Mouse (Mus musculus) CH12F3 (cell line): ENCODE data around the gene Clspn.
"Not testable (repeated sequence)": the region's sequence is repeated elsewhere in the genome, so short reads cannot be mapped to it uniquely, and the experiment has no call there.

Experiments
- in situ Hi-C: fragments of 300-500 bp; cut with MboI; formaldehyde crosslinking; loops from 2 replicates; pipeline ENCODE4 v1.14.3; 2020; ENCODE audit warnings: low sequenced_read_pairs

Gene Clspn

GRCm38 (mm10) chr4:126556809-126557711 lies at the start of gene Clspn:
Clspn (plus strand) TSS chr4:126556935.
- in situ Hi-C loops, result no loop called here

- in situ Hi-C loops, result no loop called here
These were observed 48.4 kb upstream of the Clspn start for GRCm38 (mm10) chr4:126508110-126508899.

DNA sequence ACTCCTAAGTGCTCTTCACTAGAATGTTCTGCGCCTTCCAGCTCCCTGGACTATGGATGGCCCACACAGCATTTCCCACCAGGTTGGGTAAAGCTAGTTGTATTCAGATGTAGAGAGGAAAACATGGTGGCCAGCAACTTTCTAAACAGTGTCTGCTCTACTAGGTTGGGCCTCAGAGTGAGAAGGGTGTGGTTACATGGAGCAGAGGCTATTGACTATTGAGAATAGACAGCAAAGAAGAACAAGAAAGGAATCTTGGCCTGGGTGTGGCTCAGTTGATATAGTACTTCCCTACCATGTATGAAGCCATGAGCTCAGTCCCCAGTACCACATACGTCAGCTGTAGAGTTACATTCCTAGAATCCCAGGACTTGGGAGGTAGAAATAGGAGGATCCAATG lies 47.7 kb upstream of the Clspn start:
- in situ Hi-C loops, result no loop called here

DNA sequence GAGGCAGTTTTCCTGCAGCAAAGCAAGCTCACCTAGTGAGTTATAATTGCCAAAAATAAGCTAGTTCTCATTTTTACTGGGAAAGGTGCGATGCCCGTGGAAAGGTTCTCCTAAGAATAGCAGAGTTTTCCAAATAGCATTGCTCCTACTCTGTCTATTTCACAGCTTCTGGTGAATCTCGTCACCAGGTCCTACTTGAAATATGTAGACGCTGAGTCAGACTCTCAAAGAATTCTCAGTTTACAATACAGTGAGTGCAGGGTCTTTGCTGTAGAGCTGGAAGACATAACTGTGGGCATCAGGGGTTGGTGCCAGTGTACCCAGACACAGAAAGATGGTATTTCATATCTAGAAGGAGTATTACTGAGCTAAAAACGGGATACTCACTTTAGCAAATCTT lies 45.7 kb upstream of the Clspn start:
- in situ Hi-C loops, result no loop called here

- in situ Hi-C loops, result no loop called here
These were observed 44.2 kb upstream of the Clspn start for GRCm38 (mm10) chr4:126512308-126513066.

DNA sequence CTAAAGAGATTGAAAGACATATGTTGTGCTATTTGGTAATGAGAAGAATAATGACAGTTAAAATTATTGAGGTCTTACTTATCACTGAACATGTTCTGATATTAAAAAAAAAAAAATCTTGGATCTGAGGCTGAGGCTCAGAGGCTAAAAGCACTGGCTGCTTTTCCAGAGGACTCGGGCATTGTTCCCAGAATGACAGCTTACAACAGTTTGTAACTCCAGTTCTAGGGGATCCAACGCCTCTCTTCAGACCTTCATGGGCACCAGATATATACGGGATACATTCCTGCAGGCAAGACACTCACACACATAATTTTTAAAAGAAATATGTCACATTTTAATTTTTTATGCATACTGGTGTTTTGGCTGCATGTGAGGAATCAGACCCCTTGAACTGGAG lies 30.6 kb upstream of the Clspn start:
- in situ Hi-C loops, result no loop called here

DNA sequence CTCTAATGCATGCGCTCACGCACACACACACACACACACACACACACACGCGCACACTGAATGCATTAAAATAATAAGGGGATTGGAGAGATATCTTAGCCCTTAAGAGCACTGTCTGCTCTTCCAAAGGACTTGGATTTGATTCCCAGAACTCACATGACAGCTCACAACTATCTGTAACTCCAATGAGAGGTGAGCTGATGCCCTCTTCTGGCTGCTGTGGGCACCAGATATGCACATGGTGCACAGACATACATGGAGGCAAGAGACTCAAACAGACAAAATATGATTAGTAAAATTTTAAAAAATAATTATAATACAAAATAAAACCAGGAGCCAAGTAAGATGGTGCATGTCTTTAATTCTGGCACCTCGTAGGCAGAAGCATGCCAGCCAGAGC lies 29.9 kb upstream of the Clspn start:
- in situ Hi-C loops, result no loop called here

GRCm38 (mm10) chr4:126532292-126532691 lies 24.4 kb upstream of the Clspn start:
- in situ Hi-C loops, result no loop called here

- in situ Hi-C loops, result no loop called here
These were observed 23.7 kb upstream of the Clspn start, which contains the start of gene Ago4 for GRCm38 (mm10) chr4:126532827-126533728. Ago4 (minus strand) TSS chr4:126533472.

- in situ Hi-C loops, result no loop called here
These were observed 23.0 kb upstream of the Clspn start for GRCm38 (mm10) chr4:126533729-126534070.

DNA sequence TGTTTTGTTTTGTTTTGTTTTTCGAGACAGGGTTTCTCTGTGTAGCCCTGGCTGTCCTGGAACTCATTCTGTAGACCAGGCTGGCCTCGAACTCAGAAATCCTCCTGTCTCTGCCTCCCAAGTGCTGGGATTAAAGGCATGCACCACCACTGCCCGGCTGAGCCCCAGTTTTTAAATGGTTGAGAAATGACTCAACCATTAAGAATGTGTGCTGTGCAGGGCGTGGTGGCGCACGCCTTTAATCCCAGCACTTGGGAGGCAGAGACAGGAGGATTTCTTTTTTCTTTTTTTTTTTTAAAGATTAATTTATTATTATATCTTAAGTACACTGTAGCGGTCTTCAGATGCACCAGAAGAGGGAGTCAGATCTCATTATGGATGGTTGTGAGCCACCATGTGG lies 21.1 kb upstream of the Clspn start:
- in situ Hi-C loops, result not testable (repeated sequence)

DNA sequence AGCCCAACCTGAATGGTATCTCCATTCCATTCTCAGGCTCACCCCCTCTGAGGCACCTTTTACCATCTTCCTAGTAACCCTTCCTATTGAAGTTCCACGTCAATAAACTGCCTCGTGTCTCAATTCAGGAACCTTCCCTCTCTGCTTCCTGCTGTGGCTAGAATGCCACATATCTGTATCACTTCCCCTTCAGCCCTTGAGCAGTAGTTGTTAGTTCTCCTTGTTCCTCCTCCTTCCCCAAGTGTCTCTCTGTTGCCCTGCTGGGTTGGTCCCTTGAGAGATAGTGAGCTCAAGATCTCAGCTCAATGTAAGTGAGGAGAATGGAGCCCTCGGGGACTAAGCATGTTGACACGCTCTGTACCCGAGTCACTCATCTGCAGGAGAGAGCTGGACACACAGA lies 19.9 kb upstream of the Clspn start:
- in situ Hi-C loops, result no loop called here

DNA sequence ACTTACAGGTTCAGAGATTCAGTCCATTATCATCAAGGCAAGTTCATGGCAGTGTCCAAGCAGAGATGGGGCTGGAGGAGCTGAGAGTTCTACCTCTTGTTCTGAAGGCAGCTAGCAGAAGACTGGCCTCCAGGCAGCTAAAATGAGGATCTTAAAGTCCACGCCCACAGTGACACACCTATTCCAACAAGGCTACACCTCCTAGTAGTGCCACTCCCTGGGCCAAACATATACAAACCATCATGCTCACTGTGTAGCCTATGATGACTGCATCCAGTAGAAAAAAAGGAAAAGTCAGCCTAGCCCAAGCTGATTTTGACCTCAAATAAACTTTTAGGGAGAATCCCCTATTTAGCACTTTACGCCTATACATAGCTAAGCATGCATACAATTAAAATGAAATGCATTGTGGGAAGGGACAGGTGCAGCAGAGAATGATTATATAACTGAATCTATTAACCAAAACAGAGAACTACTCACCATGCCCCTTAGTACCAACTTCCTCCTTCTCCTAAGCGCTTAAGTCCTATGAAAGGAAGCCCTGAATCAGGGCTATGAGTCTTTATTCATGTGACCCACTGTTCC lies 16.2 kb upstream of the Clspn start:
- in situ Hi-C loops, result loop anchor here (10.0 kb wide), 1 partner anchor 216 kb away; the partner anchor contains the start of genes Adprhl2 and Tekt2

DNA sequence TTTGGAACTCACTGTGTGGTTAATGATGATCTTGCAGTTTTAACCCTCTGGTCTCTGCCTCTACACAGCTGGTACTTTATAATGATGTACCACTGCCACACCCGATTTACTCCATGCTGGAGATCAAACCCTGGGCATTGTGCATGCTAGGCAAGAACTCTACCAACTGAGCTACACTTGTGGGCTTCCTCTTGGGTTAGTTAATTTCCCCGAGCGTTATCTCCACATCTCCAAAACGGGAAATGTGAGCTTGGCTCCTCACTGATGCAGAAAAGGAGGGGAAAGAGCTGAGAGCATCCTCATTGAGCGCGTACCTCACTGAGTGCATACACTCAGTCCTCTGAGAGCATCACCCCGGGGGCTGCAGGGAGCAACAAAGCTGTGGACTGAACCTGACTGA lies 13.9 kb upstream of the Clspn start:
- in situ Hi-C loops, result loop anchor here (10.0 kb wide), 1 partner anchor 218 kb away; the partner anchor contains the start of genes Adprhl2 and Tekt2

GRCm38 (mm10) chr4:126545016-126545415 lies 11.7 kb upstream of the Clspn start:
- in situ Hi-C loops, result loop anchor here (10.0 kb wide), 1 partner anchor 220 kb away; the partner anchor contains the start of genes Adprhl2 and Tekt2

- in situ Hi-C loops, result loop anchor here (10.0 kb wide), 1 partner anchor 221 kb away; the partner anchor contains the start of genes Adprhl2 and Tekt2
These were observed 11.0 kb upstream of the Clspn start for GRCm38 (mm10) chr4:126545703-126546102.

DNA sequence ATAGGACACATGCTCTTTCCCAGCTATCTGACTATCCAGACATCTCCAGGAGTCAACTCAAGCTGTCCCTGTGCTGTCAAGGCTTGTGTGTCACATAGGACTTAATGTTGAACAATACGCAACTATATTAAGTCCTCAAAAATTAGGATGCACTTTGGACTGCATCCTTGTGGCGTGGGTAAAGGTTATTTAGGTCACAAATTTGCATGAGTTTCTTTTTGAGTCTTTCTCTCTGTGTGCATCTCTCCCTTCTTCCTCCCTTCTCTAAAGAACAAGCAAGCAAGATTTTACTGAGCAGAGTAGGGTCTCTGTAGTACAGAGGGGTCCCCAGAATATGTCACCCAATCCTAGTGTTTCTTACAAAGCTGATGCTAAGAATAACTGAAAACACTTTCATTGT lies 10.6 kb upstream of the Clspn start:
- in situ Hi-C loops, result loop anchor here (10.0 kb wide), 1 partner anchor 221 kb away; the partner anchor contains the start of genes Adprhl2 and Tekt2

- in situ Hi-C loops, result no loop called here
These were observed 4.6 kb upstream of the Clspn start for GRCm38 (mm10) chr4:126552136-126552535.

DNA sequence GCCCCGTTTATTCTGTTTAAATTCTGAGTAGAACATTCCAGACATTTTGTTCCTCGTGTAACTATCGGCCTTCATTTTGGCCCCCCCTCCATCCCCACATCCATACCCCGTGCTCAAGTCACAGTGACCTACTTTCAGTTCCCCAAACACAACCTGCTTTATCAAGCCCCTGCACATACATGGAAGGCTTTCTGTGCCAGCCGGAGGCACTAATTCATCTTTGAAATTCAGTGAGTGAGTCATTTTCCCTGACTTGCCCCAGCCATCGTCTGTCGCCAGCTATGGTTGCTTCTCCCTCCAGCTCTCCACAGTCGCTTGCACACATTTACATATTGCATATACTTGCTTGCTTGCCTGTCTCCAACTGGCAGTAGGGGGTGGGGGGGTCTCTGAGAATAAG lies 3.6 kb upstream of the Clspn start:
- in situ Hi-C loops, result no loop called here
